Mouse (Mus musculus): Measurements from ENCODE around the gene Gab2.

Gab2 gene

DNA sequence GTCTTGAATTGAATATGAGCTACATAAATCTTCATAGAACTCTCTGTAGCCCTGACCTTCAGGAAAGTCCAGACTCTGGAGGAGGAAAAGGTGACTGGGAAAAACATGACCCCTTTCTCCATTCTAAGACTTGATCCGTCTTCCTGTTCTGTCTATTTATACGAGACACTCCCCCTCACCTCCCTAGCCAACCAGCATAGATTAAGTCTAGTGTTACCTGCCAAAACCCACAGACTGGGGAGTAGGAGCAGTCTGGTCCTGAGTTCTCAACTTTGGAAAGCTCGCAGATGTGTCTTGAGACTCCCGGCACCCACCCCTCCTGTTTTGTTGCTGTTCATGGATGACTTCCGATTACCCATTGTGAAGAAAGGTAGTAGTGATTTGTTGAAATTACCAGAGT is 166.8 kb downstream of the Gab2 start:
- CTCF ChIA-PET, result interaction anchor here (0.6 to 0.8 kb wide), 2 partner anchors 9 to 24 kb away, joined by 3 to 4 read pairs; no protein-coding TSS in a partner anchor

GRCm38 (mm10) chr7:97251638-97252037 is 170.3 kb downstream of the Gab2 start:
- CTCF ChIA-PET, result no interaction called here

GRCm38 (mm10) chr7:97262541-97262940 is 181.2 kb downstream of the Gab2 start:
- CTCF ChIA-PET, result no interaction called here

DNA sequence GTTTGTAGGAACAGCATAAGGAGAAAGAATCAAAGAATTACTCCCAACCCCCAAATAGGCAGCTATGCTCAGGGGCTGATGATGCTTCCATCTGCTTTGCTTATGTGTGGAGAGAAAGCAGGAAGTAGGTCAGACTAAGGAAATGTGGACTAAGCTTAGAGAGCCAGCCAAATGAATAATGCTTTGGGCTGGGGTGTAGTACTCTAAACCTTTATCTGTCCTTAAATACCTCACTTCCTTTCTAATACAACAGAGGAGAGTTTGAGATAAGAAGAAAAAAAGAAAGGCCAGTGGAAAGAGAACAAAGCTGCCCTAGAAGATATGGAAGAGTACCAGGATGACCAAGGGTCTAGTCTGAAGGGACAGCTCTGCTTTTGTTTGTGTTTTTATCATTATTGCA is 189.0 kb downstream of the Gab2 start:
- CTCF ChIA-PET, result no interaction called here

GRCm38 (mm10) chr7:97271068-97271467 is 189.7 kb downstream of the Gab2 start:
- CTCF ChIA-PET, result no interaction called here

- CTCF ChIA-PET, result interaction anchor here (1.3 kb wide), 1 partner anchor 327 kb away, joined by 4 read pairs; no protein-coding TSS in a partner anchor
Measured at GRCm38 (mm10) chr7:97296986-97297385, 215.6 kb downstream of the Gab2 start.

- CTCF ChIA-PET, result interaction anchor here (1.3 kb wide), 1 partner anchor 327 kb away, joined by 4 read pairs; no protein-coding TSS in a partner anchor
Measured at GRCm38 (mm10) chr7:97297466-97297865, 216.1 kb downstream of the Gab2 start.

DNA sequence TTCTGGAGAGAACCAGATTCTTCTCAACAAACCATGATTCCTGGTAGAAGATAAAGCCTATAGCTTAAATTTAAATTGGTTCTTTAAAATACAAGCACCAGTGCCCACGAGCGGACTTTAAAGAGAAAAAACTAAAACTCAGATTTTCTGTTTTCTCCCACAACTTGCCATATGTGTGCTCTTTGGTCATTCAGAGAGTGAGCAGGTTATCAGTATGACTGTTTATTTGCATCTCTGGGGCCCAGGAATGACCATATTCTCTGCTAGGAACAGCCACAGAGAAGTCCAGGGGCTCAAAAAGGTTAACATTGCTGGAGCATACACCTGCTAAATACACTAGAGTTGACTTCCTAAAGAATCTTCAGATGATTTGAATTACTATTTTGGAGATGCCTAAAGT is 216.9 kb downstream of the Gab2 start:
- CTCF ChIA-PET, result interaction anchor here (1.3 kb wide), 1 partner anchor 328 kb away, joined by 4 read pairs; no protein-coding TSS in a partner anchor

DNA sequence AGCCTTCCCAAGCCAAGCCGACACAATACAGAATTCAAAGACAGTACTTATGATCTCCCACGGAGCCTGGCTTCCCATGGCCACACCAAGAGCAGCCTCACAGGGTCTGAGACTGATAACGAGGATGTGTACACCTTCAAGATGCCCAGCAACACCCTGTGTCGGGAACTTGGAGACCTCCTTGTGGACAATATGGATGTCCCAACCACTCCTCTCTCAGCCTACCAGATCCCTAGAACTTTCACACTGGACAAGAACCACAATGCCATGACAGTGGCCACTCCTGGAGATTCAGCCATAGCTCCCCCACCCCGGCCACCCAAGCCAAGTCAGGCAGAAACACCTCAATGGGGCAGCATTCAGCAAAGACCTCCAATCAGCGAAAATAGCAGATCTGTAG is 217.6 kb downstream of the Gab2 start:
- CTCF ChIA-PET, result no interaction called here

GRCm38 (mm10) chr7:97300914-97301313 is 219.5 kb downstream of the Gab2 start:
- CTCF ChIA-PET, result no interaction called here

DNA sequence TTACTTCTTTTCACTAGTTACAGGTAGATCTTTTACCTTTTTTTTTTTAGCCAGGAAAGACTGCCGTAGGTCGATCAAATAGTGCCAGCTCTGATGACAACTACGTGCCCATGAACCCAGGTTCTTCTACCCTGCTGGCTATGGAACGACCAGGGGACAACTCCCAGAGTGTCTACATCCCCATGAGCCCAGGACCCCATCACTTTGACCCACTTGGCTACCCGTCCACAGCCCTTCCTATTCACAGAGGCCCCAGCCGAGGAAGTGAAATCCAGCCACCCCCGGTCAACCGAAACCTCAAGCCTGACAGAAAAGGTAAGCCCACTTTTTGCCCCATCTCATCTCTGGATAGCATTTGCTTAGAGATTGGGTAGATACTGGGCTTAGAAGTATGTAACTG is 219.9 kb downstream of the Gab2 start:
- CTCF ChIA-PET, result no interaction called here

DNA sequence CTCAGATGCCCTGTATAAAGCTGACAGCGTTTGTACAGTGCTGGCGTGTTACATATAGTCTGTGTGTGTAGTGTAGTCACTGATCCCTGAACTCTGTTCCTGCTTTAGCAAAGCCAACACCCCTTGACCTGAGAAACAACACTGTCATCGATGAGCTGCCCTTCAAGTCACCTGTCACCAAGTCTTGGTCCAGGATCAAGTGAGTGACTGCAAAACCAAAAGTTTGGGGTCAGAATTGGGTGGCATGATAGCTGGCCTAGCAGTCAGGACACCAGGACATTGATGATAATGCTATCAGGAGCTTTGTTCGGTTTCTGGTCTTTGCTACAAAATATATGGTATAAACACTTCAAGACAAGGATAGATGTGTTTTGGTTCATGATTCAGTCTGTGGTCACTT is 220.9 kb downstream of the Gab2 start:
- CTCF ChIA-PET, result no interaction called here

DNA sequence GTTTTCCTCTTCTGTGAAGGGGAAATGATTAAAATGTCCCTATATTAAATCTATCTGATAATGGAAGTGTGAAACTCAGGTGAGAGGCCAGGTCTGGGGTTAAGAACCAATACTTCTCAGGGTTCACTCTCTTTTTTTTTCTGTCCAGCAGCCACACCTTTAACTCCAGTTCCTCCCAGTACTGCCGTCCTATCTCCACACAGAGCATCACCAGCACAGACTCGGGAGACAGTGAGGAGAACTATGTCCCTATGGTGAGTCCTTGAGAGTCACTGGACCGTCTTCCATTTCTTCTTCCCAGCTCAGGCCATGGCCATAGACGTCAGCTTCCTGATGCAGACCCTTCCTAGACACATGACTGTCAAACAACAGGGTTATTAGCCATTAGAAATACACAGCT is 221.5 kb downstream of the Gab2 start:
- CTCF ChIA-PET, result no interaction called here

GRCm38 (mm10) chr7:97303614-97304013 is 222.2 kb downstream of the Gab2 start:
- CTCF ChIA-PET, result no interaction called here

- CTCF ChIA-PET, result no interaction called here
Measured at GRCm38 (mm10) chr7:97304471-97304870, 223.1 kb downstream of the Gab2 start.

DNA sequence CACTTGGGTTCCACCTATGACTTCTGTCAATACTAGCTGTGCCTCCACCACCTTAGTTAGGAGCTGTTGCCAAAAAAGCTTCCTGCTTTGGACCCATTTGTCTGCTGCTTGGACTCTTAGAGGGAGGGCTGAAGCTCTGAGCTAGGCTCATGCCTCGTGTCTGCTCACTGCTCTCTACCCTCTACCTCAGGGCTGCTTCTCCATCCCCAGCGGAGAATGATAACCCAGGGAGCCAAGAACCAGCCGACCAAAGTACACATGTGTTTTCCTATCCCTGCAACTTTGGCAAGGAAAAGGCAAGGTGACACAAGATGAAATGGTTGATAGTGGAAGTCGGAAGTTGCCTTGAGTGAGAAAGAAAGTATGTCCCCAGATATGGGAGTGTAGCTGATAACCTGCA is 223.8 kb downstream of the Gab2 start:
- CTCF ChIA-PET, result no interaction called here

DNA sequence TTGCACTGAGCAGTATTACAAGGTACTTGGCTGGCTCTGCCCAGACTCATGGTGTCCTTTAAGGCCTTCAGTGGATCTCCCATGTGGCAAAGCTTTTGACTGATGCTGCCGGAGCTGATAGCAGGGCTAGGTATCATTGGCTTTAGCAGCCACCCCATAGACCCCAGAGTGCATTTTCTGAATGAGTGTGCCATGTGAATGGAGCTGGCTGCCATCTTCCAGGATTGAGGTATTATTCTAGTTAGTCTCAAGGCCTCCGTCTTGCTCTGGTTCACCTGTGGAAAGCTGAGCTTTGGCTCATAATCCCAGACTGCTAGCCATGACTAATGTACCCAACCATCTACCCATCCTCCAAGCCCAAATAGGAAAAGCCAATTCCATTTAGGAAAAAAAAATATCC is 225.4 kb downstream of the Gab2 start:
- CTCF ChIA-PET, result no interaction called here

- CTCF ChIA-PET, result interaction anchor here (0.5 kb wide), 1 partner anchor 345 kb away, joined by 4 read pairs; no protein-coding TSS in a partner anchor
Measured at GRCm38 (mm10) chr7:97307546-97307945, 226.2 kb downstream of the Gab2 start.

DNA sequence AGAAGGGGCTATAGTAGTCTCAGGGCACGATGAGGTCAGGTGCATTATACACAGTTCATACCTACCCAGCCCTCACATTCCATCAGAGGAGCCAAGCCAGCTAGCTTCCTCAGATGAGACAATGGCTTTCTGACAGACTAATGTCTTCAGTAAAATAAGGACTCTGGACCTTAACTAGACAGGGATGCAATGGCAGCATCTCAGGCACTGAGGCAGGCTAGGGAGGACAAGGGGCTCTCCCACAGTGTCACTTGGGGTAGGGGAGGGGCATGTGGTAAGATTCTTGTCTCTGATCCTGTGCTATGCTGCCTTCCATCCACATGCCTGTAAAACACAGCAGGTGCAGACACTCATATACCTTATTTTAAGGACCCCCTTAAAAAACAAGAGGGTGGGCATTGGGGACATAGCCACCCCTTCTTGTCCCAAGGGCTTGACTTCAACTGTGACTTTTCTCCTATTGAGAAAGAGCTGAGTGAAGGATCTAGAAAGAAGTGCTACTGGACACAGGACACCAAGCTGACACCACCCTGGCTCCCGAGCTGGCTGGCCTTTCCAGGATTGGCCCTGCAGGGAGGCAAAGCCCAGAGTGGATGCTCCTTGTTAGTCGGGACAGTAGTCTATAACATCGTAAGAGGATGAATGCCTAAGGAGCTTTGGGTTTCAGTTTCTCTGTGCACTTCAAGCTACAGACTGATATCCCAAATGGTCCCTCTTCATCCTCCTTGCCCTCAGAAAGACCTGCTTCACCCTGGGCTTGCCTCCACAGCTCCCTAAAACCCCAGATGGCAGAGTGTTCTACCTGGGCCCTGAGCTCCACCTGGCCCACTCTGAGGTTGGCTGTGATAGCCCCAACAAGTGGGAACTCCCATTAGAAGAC is 228.3 kb downstream of the Gab2 start:
- CTCF ChIA-PET, result no interaction called here

DNA sequence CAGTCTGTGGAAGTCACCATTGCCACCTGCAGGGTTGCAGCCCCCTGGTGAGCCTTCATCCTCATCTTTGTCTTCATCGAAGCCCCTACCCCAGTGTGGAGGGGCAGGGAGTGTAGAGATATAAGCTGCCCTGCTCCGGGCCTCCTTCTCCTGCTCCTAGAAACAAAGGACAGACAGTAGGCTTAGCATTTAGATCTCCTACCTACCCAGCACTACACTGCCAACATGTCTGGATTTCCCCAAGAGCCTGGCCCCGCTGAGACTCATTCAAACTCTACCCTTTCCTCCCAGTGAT is 228.9 kb downstream of the Gab2 start:
- CTCF ChIA-PET, result no interaction called here

GRCm38 (mm10) chr7:97311620-97312019 is 230.2 kb downstream of the Gab2 start:
- CTCF ChIA-PET, result no interaction called here

DNA sequence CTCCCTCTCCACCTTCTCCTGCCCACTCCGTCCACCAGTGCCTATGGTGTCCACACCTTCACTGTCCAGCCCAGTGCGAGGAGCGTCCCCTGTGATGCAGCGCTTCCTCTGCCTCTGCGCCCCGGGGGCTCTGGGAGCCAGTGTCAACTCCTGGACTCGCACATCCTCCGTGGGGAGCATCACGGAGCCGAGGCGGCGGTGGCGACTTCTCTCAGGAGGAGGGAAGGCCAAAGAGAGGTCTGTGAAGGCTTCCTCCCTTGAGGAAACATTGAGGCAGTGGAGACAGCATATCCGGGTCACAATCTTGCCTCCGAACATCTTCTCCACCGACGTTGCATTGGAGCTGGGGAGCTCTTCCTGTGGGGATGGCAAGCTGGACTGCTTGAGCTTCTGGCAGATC is 230.8 kb downstream of the Gab2 start:
- CTCF ChIA-PET, result no interaction called here

DNA sequence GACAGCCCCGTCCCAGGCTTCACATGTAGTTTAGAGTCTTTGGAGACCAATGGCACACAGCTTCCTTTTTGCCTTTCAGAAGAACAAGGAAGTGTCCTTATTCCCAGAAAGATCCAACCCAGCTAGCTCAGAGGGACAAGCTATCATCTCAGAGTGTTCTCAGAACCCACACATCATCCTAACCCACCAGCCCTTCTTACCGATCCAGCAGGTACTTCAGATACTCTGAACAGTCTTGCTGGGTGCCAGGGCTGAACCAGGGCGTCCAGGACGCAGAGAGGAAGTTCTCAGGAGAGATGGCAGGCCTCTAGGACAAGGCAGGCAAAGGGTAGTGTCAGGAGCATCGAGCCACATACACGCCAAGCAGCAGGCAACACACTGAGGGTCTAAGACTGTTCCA is 231.5 kb downstream of the Gab2 start:
- CTCF ChIA-PET, result no interaction called here

DNA sequence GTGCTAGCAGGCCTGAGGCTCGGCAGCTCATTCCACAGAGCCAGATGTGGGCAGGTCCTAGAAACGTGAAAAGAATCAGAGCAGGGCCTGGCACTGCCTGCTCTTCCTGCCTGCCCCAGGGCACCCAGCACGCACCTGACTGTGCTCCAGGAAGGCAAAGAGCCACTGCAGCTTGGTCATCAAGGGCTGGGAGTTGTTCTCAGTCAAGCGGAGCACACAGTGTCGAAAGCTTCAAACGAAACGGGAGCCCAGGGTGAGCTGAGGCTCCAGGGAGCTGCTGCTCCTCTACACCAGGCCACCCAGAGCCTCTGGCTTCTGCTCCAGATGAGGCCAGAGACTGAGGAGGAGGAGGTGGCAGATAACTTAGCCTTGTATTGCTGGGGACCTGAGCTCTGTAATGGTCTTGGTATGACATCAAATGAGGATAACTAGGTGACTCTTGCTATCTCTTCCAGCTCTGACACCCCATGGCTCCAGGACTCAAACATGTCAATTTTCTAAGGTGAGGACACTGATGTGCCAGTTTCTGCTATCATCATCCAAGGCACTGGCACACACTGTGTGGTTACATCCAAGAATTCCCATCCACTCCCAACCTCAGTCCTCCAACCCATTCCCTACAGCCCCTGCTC is 232.1 kb downstream of the Gab2 start:
- CTCF ChIA-PET, result no interaction called here
